Mouse (Mus musculus): ENCODE measurements around the gene Slc35e4.
"Not testable (repeated sequence)": the region's sequence is repeated elsewhere in the genome, so short reads cannot be mapped to it uniquely, and the experiment has no call there.

Gene Slc35e4

DNA sequence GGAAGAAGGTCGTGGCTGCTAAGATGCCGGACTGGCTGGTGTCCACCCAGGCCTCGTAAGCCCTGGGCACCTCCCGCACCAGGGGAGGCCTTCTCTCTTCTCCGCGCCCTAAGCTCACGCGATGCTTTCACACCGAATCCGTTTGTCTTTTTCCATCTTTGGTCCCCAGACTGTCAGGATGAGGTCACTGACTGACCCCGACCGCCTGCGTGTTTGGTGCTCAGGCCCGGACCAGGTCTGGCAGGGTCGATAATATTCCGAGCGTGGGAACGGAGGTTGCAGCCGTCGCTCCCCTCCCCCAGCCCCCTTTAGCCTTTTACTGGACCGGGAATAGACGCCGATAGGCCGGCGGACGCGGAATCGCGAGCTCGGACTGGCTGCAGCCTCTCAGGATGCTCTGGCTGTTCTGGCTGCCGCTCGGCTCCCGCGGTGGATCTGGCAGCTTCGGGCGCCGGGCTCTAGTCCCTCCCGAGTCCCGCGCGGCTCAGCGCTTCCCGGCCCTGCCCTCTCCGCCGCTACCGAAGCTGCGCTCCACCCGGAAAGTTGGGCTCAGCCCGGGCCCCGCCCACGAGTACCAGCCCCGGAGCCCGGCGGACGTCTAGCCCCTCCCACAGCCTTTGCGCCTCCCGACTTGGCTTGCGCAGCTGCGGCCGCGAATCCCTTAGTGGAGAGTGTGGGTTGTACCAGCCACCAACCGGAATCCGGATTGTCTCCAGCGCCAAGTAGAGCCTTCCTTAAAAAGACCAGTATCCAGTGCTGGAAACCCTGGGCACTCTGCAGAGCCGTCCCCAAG, 952 bp downstream of the Slc35e4 start:
- DNase-seq (ENCODE audit: low spot score) = peak; percentile 64

GRCm38 (mm10) chr11:3912875-3913271, 1.6 kb downstream of the Slc35e4 start:
- DNase-seq (ENCODE audit: low spot score) = no peak

- DNase-seq (ENCODE audit: low spot score) = no peak
Measured at GRCm38 (mm10) chr11:3912100-3912874, 2.2 kb downstream of the Slc35e4 start.

DNA sequence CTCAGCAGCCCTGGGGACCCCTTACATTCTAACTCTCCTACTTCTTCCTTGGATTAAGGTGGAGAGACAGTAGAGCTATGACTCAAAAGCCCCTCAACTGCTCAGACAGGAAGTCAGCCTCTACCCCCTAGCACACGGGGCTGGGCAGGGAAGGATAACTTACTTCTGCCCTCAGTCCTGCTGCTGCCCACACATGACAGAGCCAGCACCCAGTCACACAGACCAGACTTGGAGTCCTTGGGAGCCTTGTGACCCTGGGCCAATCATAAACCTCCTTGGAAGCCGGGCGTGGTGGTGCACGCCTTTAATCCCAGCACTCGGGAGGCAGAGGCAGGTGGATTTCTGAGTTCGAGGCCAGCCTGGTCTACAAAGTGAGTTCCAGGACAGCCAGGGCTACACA, 3.0 kb downstream of the Slc35e4 start:
- not testable (repeated sequence) for DNase-seq (ENCODE audit: low spot score)

- DNase-seq (ENCODE audit: low spot score) = no peak
Measured at GRCm38 (mm10) chr11:3910513-3911310, 3.8 kb downstream of the Slc35e4 start.

DNA sequence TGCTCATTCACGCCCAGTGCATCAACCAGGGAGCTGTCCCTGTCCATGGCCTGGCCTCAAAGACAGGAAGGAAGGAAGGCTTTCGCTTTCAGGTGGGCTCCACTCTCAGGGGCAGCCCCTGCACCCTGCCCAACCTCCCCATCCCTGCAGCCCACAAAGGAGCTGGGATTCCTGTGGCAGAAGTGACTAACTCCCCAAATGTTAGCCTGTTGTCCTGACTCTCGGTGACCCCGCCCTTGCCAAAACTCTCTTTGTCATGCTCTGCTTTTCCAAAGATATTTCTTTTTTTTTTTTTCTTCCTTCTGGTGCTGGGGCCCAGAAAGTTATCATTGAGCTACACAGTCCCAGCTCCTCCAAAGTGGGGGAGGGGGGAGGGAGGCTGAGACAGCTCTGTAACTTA, 5.2 kb downstream of the Slc35e4 start:
- no peak for DNase-seq (ENCODE audit: low spot score)

- DNase-seq (ENCODE audit: low spot score) = no peak
Measured at GRCm38 (mm10) chr11:3905446-3905845, 9.0 kb downstream of the Slc35e4 start.

DNA sequence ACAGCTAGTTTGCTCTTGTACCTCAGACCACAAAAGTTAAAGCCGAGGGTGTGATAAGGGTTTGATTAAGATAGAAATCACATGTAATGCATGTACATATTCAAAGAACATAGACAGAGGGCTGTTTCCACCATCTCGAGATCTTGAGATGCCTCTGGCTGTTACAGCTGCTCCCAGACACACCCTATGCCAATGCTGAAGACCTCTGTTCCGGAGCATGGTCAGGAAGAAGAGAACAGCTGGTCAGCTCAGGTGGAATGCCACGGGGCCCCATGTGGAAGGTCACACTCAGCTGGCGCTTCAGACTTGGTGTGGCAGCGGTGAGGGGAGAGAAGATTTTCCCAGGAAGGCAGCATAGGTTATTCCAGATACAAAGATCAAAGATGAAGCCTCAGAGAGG, 9.8 kb downstream of the Slc35e4 start:
- no peak for DNase-seq (ENCODE audit: low spot score)

DNA sequence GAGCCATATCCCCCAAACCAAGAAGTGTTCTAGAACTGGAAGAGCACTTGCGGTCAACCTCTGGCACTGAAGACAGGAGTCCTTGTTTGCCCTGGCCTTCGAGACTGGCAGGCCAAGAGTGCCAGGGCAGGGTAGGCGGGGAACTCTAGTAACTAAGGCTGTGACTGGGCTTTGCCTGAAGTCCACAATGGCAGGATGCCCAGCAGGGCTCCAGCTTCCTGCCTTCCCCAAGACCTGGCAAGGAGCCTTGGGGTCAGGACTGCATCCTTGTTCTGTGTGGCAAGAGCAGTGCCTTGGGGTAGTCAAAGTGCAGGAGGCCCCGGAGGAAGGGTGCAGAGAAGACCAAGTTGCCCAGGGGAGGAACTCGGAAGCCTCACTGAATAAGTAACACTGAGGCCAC, 11.4 kb downstream of the Slc35e4 start:
- no peak for DNase-seq (ENCODE audit: low spot score)

GRCm38 (mm10) chr11:3902516-3902915, 11.9 kb downstream of the Slc35e4 start:
- no peak for DNase-seq (ENCODE audit: low spot score)

DNA sequence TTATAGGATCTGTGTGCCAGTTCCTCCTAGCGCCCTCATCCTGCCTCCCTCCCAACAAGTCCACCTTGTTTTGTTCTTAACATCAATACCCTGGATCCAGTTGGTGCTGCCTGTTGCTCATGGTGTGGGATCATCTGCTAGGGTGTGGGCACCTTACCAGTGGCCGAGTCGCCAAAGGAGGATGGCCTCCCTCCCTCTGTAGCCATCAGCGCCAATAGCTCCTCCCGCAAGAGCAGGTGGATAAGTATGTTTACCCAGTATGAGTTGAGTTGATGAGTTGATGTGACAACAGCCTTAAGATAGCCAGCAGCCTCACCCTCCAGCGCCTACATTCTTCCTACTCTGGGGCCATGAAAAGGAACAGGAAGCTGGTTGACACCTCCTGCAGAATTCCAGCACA, 14.2 kb downstream of the Slc35e4 start:
- no peak for DNase-seq (ENCODE audit: low spot score)

- DNase-seq (ENCODE audit: low spot score) = no peak
Measured at GRCm38 (mm10) chr11:3895933-3896332, 18.5 kb downstream of the Slc35e4 start.

- DNase-seq (ENCODE audit: low spot score) = no peak
Measured at GRCm38 (mm10) chr11:3895458-3895857, 19.0 kb downstream of the Slc35e4 start.

- DNase-seq (ENCODE audit: low spot score) = peak; percentile 69
Measured at GRCm38 (mm10) chr11:3894406-3895281, 19.8 kb downstream of the Slc35e4 start, which contains the start of the genes 4921536K21Rik and Dusp18. 4921536K21Rik (minus strand) TSS chr11:3895098. Dusp18 (plus strand) TSS chr11:3895240.

DNA sequence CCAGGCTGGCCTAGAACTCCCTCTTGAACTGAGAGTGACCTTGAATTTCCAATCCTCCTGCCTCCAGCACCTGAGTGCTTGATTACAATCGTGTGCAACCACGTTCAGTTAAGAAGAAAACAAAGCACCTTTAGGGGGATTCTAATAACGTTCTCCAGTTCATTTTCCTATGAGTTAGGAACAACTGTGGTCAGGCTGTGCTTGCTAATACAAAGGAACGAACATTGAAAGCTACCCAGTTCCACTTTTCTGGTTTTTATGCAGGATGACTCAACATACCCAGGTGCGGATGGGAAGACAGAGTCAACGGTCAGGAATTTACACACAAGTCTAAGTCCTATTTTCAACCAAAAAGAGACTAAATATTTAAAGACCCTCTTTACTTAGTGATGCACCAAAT, 20.5 kb downstream of the Slc35e4 start:
- no peak for DNase-seq (ENCODE audit: low spot score)

DNA sequence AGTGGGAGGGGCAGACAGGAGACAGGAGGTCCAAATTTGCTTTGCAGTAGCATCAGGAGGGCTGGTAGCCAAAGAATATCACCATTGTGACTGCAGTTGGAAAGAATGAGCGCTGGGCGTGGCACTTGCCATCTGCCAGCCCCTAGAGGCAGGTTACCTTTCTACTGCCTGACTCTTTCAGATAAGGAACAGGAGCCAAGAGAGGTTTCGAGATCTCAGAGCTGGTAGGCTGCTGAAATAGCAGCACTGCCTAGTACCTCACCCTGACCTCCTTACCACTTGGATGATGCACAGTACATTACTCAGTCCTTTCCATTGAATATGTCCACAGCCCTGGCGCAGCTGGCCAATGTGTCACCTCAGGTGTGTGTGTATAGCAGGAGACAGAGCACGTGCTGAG, 27.1 kb downstream of the Slc35e4 start:
- DNase-seq (ENCODE audit: low spot score) = no peak

GRCm38 (mm10) chr11:3883711-3884110, 30.8 kb downstream of the Slc35e4 start:
- DNase-seq (ENCODE audit: low spot score) = no peak

GRCm38 (mm10) chr11:3879836-3880235, 34.6 kb downstream of the Slc35e4 start:
- peak; percentile 30 for DNase-seq (ENCODE audit: low spot score)

DNA sequence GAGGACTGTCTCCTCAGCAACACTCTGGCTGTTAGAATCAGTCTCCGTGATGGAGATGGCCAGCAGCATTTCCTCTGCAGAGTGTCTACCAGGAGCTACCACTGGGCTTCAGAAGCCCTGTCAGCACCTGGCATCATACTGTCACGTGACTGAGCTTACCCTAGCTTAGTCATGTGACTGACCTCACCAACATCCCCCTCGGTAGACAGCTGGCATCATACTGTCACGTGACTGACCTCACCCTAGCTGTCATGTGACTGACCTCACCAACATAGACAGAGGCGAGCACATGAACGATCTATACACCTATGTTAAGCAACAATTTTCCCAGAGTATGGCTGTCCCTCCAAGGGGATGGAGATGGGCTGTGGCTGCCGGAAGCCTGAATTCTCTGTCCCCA, 35.8 kb downstream of the Slc35e4 start:
- no peak for DNase-seq (ENCODE audit: low spot score)

- no peak for DNase-seq (ENCODE audit: low spot score)
Measured at GRCm38 (mm10) chr11:3876419-3876818, 38.0 kb downstream of the Slc35e4 start.

DNA sequence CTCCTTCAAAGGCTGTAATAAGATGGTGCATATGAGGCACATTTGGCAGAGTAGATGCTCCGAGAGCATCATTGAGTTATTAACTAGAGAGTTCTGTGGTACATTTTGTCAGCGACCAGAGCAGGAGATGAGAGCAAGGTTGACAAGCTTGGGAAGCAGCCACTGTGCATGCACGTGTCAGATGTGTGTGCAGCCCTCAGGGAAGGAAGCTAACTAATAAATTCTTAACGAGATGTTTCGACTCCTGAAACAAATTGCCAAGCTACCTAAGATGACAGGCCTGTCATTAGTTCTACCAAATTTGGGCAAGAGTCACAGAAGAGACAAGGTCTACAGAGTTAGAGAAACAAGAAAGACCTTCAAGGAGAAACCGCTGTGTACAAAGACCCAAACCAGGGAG, 50.1 kb downstream of the Slc35e4 start:
- no peak for DNase-seq (ENCODE audit: low spot score)
